Mouse (Mus musculus): ENCODE measurements around the gene Unc5a.

Unc5a gene

DNA sequence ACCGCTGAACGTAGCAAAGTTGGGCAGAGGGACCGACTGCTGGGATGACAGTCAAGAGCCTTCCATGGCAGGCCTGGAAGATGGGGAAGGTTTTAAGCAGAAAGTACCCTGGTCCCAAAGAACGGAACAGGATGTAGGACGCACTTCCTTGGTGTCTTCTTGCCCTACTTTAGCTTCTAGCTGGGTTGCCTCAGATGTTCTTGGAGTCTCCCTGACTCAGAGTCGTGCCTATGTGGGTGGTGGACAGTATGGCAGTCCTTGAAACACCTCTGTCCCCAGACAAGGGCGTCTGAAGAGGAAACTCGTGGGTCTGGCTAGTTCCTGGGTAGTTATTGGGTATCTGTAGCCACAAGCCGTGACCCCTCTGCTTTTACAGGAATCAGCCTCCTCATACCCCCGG is 52.9 kb downstream of the Unc5a start:
- CTCF ChIA-PET: no interaction called here

GRCm38 (mm10) chr13:55004646-55005045 is 55.4 kb downstream of the Unc5a start:
- CTCF ChIA-PET: no interaction called here

DNA sequence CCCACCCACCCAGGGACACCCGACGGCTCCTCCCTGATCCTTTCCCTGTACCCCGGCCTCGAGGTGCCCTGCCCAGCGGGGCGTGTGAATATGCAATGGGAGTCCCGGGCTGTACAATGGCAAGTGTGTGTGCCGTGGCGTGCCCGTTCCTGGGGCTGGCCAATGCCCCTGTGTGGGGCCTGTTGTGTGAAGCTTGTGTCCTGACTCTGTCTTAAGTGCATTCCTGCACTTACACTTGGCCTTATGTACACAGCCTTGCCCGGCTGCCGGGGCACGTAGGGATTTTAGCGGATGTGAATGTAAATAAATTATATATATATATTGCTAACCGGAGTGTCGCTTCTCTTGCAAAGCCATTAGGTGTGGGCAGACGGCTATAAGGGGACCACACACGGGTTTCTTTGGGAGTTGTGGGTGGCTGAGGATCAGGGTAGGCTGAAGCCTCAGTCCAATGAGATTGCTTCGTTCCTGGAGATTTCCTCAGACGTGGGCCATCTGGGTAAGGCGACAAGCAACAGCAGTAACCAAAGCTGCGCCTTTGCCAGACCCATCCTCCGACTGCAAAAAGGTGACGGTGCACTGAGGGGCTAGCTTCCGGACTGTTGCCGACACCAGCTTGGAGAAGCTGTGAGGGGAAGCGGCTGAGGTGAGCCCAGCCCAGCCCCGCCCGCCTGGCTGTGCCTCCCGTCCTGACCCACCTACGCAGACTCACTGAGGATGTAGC is 56.6 kb downstream of the Unc5a start:
- CTCF ChIA-PET: no interaction called here

DNA sequence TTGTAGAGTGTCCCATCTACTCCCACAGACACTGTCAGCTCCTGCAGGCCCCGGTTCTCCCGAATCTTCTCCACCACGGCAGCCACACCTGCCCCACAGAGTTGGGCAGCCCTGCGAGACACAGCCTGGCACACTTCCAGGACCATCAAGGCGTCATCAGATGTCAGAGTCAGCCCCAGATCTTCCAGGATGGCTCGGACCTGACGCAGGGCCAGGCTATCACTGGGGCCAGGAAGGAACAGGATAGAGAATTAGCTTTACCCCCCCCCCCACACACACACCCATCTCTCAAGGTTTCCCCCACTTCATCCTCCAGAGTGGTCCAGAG is 57.2 kb downstream of the Unc5a start:
- CTCF ChIA-PET: no interaction called here

DNA sequence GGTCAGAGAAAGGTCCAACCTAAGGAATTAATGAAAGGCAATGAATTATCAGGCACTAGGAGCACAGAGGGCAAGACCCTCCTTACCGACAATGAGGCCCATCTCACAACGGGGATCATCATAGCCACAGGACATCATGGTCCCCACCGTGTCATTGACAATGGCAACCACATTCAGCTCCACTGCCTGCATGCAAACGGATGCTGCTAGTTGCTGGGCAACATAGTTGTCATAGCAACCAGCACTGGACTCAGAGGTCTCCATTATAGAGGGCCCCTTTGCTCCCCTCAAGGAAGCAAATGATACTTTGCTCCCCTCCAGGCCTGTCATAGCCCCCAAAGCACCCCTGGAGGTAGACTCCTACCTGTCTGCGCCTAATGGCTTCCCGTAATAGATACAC is 59.4 kb downstream of the Unc5a start:
- CTCF ChIA-PET: no interaction called here

DNA sequence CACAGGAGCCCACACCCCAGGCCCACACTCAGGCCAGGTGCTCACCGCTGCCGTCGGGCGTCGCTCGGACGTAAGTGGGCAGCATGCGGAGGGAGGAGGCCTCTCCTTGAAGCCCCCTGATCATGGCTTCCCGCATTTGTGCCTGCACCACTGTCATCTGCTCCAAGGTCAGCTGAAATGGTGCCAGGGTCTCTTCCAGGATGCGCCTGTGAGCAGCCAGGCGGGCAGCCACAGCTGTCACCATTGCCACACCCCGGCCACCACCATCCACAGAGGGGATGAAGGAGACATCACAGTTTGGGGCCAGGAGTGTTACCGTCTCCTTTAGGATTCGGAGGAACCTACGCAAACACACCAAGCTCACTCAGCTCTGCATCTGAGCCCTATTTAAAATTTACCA is 61.9 kb downstream of the Unc5a start:
- CTCF ChIA-PET: no interaction called here

DNA sequence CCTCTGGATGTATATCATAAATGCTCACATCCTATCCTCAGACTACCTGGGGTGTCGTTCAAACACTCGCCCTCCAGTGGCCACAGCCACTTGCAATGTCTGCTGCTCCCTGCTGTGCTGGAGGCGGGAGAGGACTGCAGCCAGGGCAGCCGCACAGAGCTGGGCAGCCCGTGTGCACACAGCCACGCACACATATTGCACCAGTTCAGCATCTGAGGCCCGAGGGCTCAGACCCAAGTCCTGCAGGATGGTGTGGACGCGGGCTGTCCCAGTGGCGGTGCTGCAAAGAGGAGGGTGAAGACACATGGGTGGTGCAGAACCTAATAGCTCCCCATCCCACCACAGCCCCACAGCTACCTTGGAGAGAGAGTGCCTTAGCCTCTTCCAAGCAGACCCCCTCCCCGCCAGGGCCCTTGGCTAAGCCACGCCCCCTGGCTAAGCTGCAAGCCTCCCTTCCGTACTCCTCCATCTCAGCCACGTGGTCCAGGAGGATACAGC is 62.8 kb downstream of the Unc5a start:
- CTCF ChIA-PET: no interaction called here

GRCm38 (mm10) chr13:55013702-55014344 is 64.6 kb downstream of the Unc5a start:
- CTCF ChIA-PET: no interaction called here

DNA sequence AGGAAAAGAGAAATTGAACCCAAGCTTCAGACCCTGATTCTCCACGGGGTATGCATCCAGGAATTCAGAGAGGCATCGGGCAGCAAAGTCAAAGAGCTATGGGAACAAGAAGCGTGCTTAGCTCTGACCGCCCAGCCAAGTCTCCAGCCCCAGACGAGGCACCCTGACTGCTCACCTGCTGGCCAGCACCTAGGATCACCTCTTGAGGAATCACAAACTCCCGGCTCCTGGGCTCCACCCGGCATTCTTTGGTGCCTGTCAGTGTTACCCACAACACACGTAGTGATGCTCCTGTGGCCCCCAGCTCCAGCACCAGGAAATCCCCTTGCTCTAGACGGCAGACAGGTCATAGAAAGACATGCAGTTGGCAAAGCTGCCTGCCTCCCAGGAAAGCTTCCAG is 65.2 kb downstream of the Unc5a start:
- CTCF ChIA-PET: no interaction called here

GRCm38 (mm10) chr13:55017154-55017897 is 68.1 kb downstream of the Unc5a start:
- CTCF ChIA-PET: interaction anchor here (0.7 kb wide), 1 partner anchor 952 kb away, joined by 5 read pairs; no protein-coding TSS in a partner anchor

GRCm38 (mm10) chr13:55017898-55018599 is 68.8 kb downstream of the Unc5a start:
- CTCF ChIA-PET: interaction anchor here (0.6 kb wide), 1 partner anchor 164 kb away, joined by 3 read pairs; no protein-coding TSS in a partner anchor

- CTCF ChIA-PET: interaction anchor here (0.6 kb wide), 1 partner anchor 164 kb away, joined by 3 read pairs; no protein-coding TSS in a partner anchor
These were observed 69.5 kb downstream of the Unc5a start for GRCm38 (mm10) chr13:55018700-55019099.

GRCm38 (mm10) chr13:55019181-55019580 is 70.0 kb downstream of the Unc5a start:
- CTCF ChIA-PET: no interaction called here

DNA sequence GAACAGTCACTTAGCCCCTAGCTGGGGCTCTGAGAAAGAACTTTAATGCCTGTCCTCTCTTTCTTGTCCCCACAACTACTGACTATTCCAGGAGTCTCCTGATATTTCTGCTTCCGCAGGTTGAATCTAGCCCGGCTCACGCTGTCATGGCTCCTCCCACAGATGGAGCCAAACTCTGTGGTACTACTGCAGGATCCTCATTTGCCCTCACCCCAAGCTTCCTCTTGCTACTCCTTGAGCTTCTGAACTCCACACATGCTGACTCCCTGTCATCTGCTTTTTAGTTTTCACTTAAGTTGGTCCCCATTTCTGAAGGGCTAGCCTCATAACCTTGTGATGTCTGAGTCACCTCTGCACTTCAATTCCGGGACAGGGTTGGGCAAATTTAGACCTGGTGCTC is 70.8 kb downstream of the Unc5a start:
- CTCF ChIA-PET: no interaction called here

DNA sequence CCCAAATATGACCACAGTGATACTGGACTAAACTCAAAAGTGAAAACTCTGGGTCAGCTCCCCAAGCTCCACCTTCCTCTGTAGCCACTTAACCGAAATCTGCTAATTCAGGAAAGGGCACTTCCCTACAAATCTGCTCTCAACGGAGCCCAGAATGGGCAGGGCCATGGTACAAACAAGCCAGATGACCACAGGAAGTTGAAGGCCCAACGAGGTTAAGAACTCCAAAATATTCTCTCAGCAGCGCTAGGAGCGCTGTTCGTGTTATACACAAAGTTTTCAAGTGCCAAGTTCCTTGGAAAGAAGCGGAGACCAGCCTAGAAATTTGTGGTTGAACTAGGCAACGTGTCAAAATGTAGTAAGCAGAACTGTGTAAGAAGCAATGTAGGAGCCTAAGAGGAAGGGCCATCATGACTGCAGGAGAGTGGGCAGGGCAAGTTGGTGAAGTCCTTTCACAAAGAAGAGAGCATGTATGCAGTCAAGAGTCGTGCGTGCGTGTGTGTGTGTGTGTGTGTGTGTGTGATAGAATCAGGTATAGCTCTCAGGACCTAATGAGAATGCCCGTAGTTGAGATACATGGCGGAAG is 72.1 kb downstream of the Unc5a start, which contains the start of gene Hk3:
Hk3 (minus strand) TSS at position 192 of the 586 bp plus-strand sequence.
- CTCF ChIA-PET: interaction anchor here (0.7 kb wide), 1 partner anchor 246 kb away, joined by 4 read pairs; no protein-coding TSS in a partner anchor

GRCm38 (mm10) chr13:55022256-55022655 is 73.0 kb downstream of the Unc5a start:
- CTCF ChIA-PET: interaction anchor here (0.6 kb wide), 1 partner anchor 650 kb away, joined by 6 read pairs; no protein-coding TSS in a partner anchor

DNA sequence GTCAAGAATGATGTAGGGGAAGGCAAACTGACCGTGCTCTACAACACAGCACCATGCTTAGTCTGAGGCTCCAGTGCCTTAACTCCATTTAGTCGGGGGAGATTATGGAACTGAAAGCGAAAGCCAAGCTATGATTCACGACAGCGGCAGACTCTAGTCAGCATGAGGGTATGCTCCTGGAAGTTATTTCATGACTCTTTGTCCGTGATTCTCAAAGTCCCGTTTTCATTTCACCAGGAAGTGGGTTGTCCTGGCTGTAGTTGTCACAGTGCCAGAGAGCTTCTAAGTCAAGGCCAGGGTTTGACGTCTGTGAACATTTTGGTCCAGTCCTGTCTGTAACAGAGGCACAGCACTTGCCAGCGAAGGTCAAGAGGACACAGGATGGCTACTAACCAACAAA is 73.5 kb downstream of the Unc5a start:
- CTCF ChIA-PET: interaction anchor here (0.6 kb wide), 1 partner anchor 649 kb away, joined by 6 read pairs; no protein-coding TSS in a partner anchor

DNA sequence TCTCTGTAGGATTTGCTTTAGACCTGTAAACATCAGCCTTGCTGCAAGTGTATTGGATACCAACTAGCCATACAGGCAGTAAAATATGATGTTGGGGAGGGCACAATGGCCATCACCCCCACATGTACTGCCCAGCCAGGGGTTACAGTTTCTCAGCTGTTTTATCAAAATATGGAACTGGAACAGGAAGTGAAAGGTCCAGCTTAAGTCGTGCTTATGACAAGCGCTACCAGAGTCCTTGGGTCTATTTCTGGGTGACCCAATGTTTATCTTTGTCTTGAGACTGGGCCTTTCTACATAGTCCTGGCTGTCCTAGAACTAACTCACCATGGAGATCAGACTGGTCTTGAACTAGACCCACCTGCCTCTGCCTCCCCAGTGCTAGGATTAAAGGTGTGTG is 75.0 kb downstream of the Unc5a start:
- CTCF ChIA-PET: interaction anchor here (0.8 kb wide), 1 partner anchor 39 kb away, joined by 3 read pairs; no protein-coding TSS in a partner anchor

DNA sequence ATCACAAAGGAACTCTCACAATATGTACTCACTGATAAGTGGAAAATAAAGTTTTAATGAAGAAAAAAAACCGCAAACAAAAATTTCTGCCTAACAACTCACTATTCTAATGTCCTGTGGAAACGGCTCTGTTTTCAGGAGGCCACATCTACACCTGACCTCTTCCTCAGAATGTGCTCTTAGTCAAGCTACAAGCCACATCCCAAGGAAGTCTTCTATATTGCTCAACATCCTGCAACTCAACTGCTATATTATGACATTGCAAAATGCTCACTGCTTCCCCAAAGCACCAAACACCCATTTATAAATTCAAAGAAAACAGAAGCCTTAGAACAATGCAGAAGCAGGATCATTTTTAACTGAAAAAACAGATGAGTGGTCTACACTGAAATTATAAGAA is 90.8 kb downstream of the Unc5a start:
- CTCF ChIA-PET: no interaction called here

GRCm38 (mm10) chr13:55047706-55048105 is 98.5 kb downstream of the Unc5a start:
- CTCF ChIA-PET: no interaction called here
